Mouse (Mus musculus) CH12.LX (cell line): ENCODE results near the gene Aes. TPM values are rescaled to one million over a fixed set of nuclear protein-coding genes. Genes with fewer than 3 reads are reported as not detected.

Experiments
- DNase-seq: peaks from one replicate; pipeline ENCODE4 v3.0.0-alpha.2; 2013; ENCODE audit errors: extremely low read depth
- H3K27ac ChIP-seq: 2 replicates; pipeline ENCODE4 v1.5.1; 2012; ENCODE audit warnings: low read depth, mild to moderate bottlenecking, control low read depth, moderate library complexity; ENCODE audit not compliant: insufficient read depth
- H3K27me3 ChIP-seq: replicated peaks from 2 replicates; pipeline ENCODE3; 2012; ENCODE audit warnings: inconsistent platforms
- H3K36me3 ChIP-seq, 2 experiments: replicated peaks in 1 of 2; 2 replicates each; pipeline versions ENCODE3 to v1.6.1; 2012; ENCODE audit warnings: inconsistent platforms in 1 of 2, low read length in 1 of 2, mild to moderate bottlenecking in 1 of 2, mixed read lengths in 1 of 2, moderate library complexity in 1 of 2; ENCODE audit not compliant: control insufficient read depth in 1 of 2, insufficient read depth in 1 of 2
- H3K4me1 ChIP-seq, 2 experiments: 2 replicates each; pipeline ENCODE4 v1.6.1; 2012; ENCODE audit warnings: inconsistent platforms in 1 of 2, moderate library complexity in 1 of 2; ENCODE audit not compliant: insufficient read depth in 2 of 2, control insufficient read depth in 1 of 2
- H3K4me2 ChIP-seq: 2 replicates; pipeline ENCODE4 v1.6.1; 2012; ENCODE audit warnings: low read depth, mild to moderate bottlenecking, control low read depth; ENCODE audit not compliant: poor library complexity, insufficient read depth, severe bottlenecking
- H3K4me3 ChIP-seq, 3 experiments: fragments of 150-350 bp in 1 of 3; sonication (generic) in 1 of 3; replicated peaks in 1 of 3; 2 replicates each; pipeline versions ENCODE3 to v1.5.1; 2011 to 2012; ENCODE audit warnings: low read depth in 2 of 3, low read length in 2 of 3, mild to moderate bottlenecking in 2 of 3, moderate library complexity in 2 of 3, control low read depth in 1 of 3, improper control_type of control experiment in 1 of 3, inconsistent platforms in 1 of 3, mixed read lengths in 1 of 3; ENCODE audit not compliant: poor library complexity in 1 of 3
- H3K79me2 ChIP-seq: replicated peaks from 2 replicates; pipeline ENCODE4 v1.6.1; 2012; ENCODE audit warnings: mild to moderate bottlenecking, moderate library complexity; ENCODE audit not compliant: control insufficient read depth, poor library complexity, insufficient read depth, severe bottlenecking; ENCODE audit errors: extremely low read depth
- H3K9ac ChIP-seq: 2 replicates; pipeline ENCODE4 v1.6.1; 2012; ENCODE audit warnings: low read depth, mild to moderate bottlenecking, control low read depth, moderate library complexity; ENCODE audit not compliant: insufficient read depth
- H3K9me3 ChIP-seq: replicated peaks from 2 replicates; pipeline ENCODE3; 2012; ENCODE audit warnings: low read length, inconsistent platforms, mixed read lengths
- CTCF ChIP-seq, 2 experiments: IDR thresholded peaks in 1 of 2; conservative IDR thresholded peaks in 1 of 2; 2 replicates each; pipeline ENCODE4 v1.5.1; 2011 to 2012; ENCODE audit warnings: low read depth in 2 of 2, low read length in 2 of 2, improper control_type of control experiment in 1 of 2, inconsistent platforms in 1 of 2, mild to moderate bottlenecking in 1 of 2, moderate library complexity in 1 of 2
- ELF1 ChIP-seq: IDR thresholded peaks from 2 replicates; pipeline ENCODE4 v1.6.1; 2014; ENCODE audit warnings: low read depth, mild to moderate bottlenecking, inconsistent platforms, low read length, improper control_type of control experiment
- EP300 ChIP-seq: IDR thresholded peaks from 2 replicates; pipeline ENCODE4 v1.6.1; 2011; ENCODE audit warnings: low read length, improper control_type of control experiment
- ETS1 ChIP-seq: conservative IDR thresholded peaks from 2 replicates; pipeline ENCODE4 v1.6.1; 2012; ENCODE audit warnings: low read depth, mild to moderate bottlenecking, inconsistent platforms, low read length, improper control_type of control experiment, moderate library complexity
- KAT2A ChIP-seq: IDR thresholded peaks from 2 replicates; pipeline ENCODE4 v1.6.1; 2012; ENCODE audit warnings: low read length, improper control_type of control experiment, inconsistent platforms; ENCODE audit not compliant: insufficient replicate concordance
- MAZ ChIP-seq: IDR thresholded peaks from 2 replicates; pipeline ENCODE4 v1.6.1; 2012; ENCODE audit warnings: low read depth, mild to moderate bottlenecking, inconsistent platforms, low read length, improper control_type of control experiment, moderate library complexity
- POLR2A ChIP-seq: IDR thresholded peaks from 2 replicates; pipeline ENCODE4 v1.6.1; 2011; ENCODE audit warnings: low read depth, mild to moderate bottlenecking, improper control_type of control experiment, low read length
- POLR2AphosphoS2 ChIP-seq: IDR thresholded peaks from 2 replicates; pipeline ENCODE4 v1.6.1; 2011; ENCODE audit warnings: low read depth, low read length, improper control_type of control experiment
- RAD21 ChIP-seq: IDR thresholded peaks from 2 replicates; pipeline ENCODE4 v1.6.1; 2011; ENCODE audit warnings: low read depth, mild to moderate bottlenecking, low read length, improper control_type of control experiment, moderate library complexity
- ZKSCAN1 ChIP-seq: IDR thresholded peaks from 2 replicates; pipeline ENCODE4 v1.6.1; 2012; ENCODE audit warnings: low read depth, inconsistent platforms, low read length, improper control_type of control experiment, borderline replicate concordance
- dilution Hi-C: fragments of 300-500 bp; cut with MboI; formaldehyde crosslinking; loops from 2 replicates; pipeline ENCODE4 v1.14.3; 2020; ENCODE audit warnings: low sequenced_read_pairs; ENCODE audit not compliant: extremely low pct_unique_long_range_greater_than_20kb, extremely low pct_ligation_motif_present
- in situ Hi-C: fragments of 300-500 bp; cut with MboI; formaldehyde crosslinking; loops from 3 replicates; pipeline ENCODE4 v1.14.3; 2019; ENCODE audit warnings: low sequenced_read_pairs, low pct_ligation_motif_present, low pct_unique_long_range_greater_than_20kb, mixed read lengths
- polyA plus RNA-seq: library from polyadenylated mRNA; unstranded; fragments of >175 nt; gene quantifications from 2 replicates; pipeline ENCODE4 v1.2.1, GENCODE M21; 2012; ENCODE audit warnings: low read depth; ENCODE audit not compliant: insufficient read length
- total RNA-seq, 2 experiments: library from RNA; depleted of rRNA; stranded (reverse); fragments of 300-350 nt in 1 of 2; fragments of >200 nt in 1 of 2; gene quantifications; 2 replicates each; pipeline ENCODE4 v1.2.3; 2012 to 2014

Aes gene
- total and polyA plus RNA-seq, 3 experiments: 11.5 to 114 (median 25.1) TPM

- Histone ChIP-seq H3K27me3 (peaks cover 3% of the 10 kb centered on the region), H3K4me1 (no peaks in the 10 kb centered on the region), H3K79me2 (no peaks in the 10 kb centered on the region), H3K4me2 (no peak overlapping the region), H3K4me3 (no peak overlapping the region), H3K36me3 (peaks cover 6 to 23% of the 10 kb centered on the region in 2 experiments), H3K9ac (no peak overlapping the region), H3K9me3 (no peaks in the 10 kb centered on the region), H3K27ac (no peak overlapping the region)
- dilution Hi-C loops: no loop called here
- TF ChIP-seq ETS1 (no peak), ELF1 (no peak), POLR2AphosphoS2 (no peak), KAT2A (no peak), RAD21 (no peak), CTCF (conservative IDR thresholded peaks at IDR 0.05 in 1 of 2, IDR thresholded peaks at IDR 0.05 in 1 of 2; ENCODE audit: low read depth in 2 of 2, low read length in 2 of 2) (no peak), ZKSCAN1 (no peak), POLR2A (no peak)
- no peak for DNase-seq
- in situ Hi-C loops: no loop called here
Measured at GRCm38 (mm10) chr10:81612779-81613178, 53.5 kb downstream of the Aes start.

GRCm38 (mm10) chr10:81615486-81615885 is 56.2 kb downstream of the Aes start:
- no peaks in the 10 kb centered on the region for H3K79me2 ChIP-seq
- in situ Hi-C loops: no loop called here
- H3K4me2 ChIP-seq: no peak overlapping the region
- no peak overlapping the region for H3K9ac ChIP-seq
- H3K27me3 ChIP-seq: peaks cover 3% of the 10 kb centered on the region
- no peak for DNase-seq
- peaks cover 0 to 6% of the 10 kb centered on the region in 2 experiments for H3K36me3 ChIP-seq
- TF ChIP-seq EP300 (no peak), MAZ (no peak)
- no peak overlapping the region for H3K4me3 ChIP-seq
- no peaks in the 10 kb centered on the region for H3K4me1 ChIP-seq
- dilution Hi-C loops: no loop called here
- H3K27ac ChIP-seq: no peak overlapping the region
- H3K9me3 ChIP-seq: no peaks in the 10 kb centered on the region

Other genes starting within 250 kb of the Aes start
Only the 20 nearest of the 25 such genes appear.
- gene Mfsd12, start 202.0 kb upstream of the Aes start, total RNA-seq (2012; rRNA removed): 9.5 and 12.9 TPM in 2 replicates
- gene Mfsd12, start 202.0 kb upstream of the Aes start, total RNA-seq (2014; rRNA removed): 4.0 and 5.2 TPM in 2 replicates
- 7.4 and 8.7 TPM in 2 replicates for gene Mfsd12, start 202.0 kb upstream of the Aes start, polyA plus RNA-seq
- gene 4930404N11Rik, start 193.7 kb upstream of the Aes start, total RNA-seq (2012; rRNA removed): 5.2 and 7.2 TPM in 2 replicates
- 0.23 TPM in 1 of 2 replicates, not detected in the other for gene 4930404N11Rik, start 193.7 kb upstream of the Aes start, total RNA-seq (2014; rRNA removed)
- 2.2 and 2.7 TPM in 2 replicates for gene 4930404N11Rik, start 193.7 kb upstream of the Aes start, polyA plus RNA-seq
- gene Fzr1, start 181.0 kb upstream of the Aes start, total RNA-seq (2012; rRNA removed): 38.8 and 44.5 TPM in 2 replicates
- 29.5 and 33.1 TPM in 2 replicates for gene Fzr1, start 181.0 kb upstream of the Aes start, total RNA-seq (2014; rRNA removed)
- 67.7 and 75.4 TPM in 2 replicates for gene Fzr1, start 181.0 kb upstream of the Aes start, polyA plus RNA-seq
- 131 and 143 TPM in 2 replicates for gene Dohh, start 175.1 kb upstream of the Aes start, total RNA-seq (2012; rRNA removed)
- 81.7 and 83.0 TPM in 2 replicates for gene Dohh, start 175.1 kb upstream of the Aes start, total RNA-seq (2014; rRNA removed)
- gene Dohh, start 175.1 kb upstream of the Aes start, polyA plus RNA-seq: 78.2 and 93.5 TPM in 2 replicates
- gene Gm48551, start 175.0 kb upstream of the Aes start, total RNA-seq (2012; rRNA removed): 1.2 and 1.5 TPM in 2 replicates
- gene Gm48551, start 175.0 kb upstream of the Aes start, total RNA-seq (2014; rRNA removed): 0.96 and 1.0 TPM in 2 replicates
- 3.2 and 3.4 TPM in 2 replicates for gene Gm48551, start 175.0 kb upstream of the Aes start, polyA plus RNA-seq
- gene Gm48552, start 170.5 kb upstream of the Aes start, total RNA-seq (2012; rRNA removed): 0.29 and 1.1 TPM in 2 replicates
- 0.65 and 0.98 TPM in 2 replicates for gene Gm48552, start 170.5 kb upstream of the Aes start, total RNA-seq (2014; rRNA removed)
- gene Gm48552, start 170.5 kb upstream of the Aes start, polyA plus RNA-seq: 0.46 and 1.2 TPM in 2 replicates
- gene Smim24, start 166.4 kb upstream of the Aes start, total RNA-seq (2012; rRNA removed): 0.13 and 0.34 TPM in 2 replicates
- not detected in 2 replicates for gene Smim24, start 166.4 kb upstream of the Aes start, total RNA-seq (2014; rRNA removed)
- 0.64 TPM in 1 of 2 replicates, not detected in the other for gene Smim24, start 166.4 kb upstream of the Aes start, polyA plus RNA-seq
- 4.4 and 4.7 TPM in 2 replicates for gene Nfic, start 103.9 kb upstream of the Aes start, total RNA-seq (2012; rRNA removed)
- gene Nfic, start 103.9 kb upstream of the Aes start, total RNA-seq (2014; rRNA removed): 0.07 and 0.34 TPM in 2 replicates
- gene Nfic, start 103.9 kb upstream of the Aes start, polyA plus RNA-seq: 3.8 and 4.0 TPM in 2 replicates
- 0.08 and 0.17 TPM in 2 replicates for gene Celf5, start 76.8 kb upstream of the Aes start, total RNA-seq (2012; rRNA removed)
- gene Celf5, start 76.8 kb upstream of the Aes start, total RNA-seq (2014; rRNA removed): not detected in 2 replicates
- 0.07 and 0.12 TPM in 2 replicates for gene Celf5, start 76.8 kb upstream of the Aes start, polyA plus RNA-seq
- gene Ncln, start 63.1 kb upstream of the Aes start, total RNA-seq (2012; rRNA removed): 99.5 and 104 TPM in 2 replicates
- gene Ncln, start 63.1 kb upstream of the Aes start, total RNA-seq (2014; rRNA removed): 41.5 and 41.7 TPM in 2 replicates
- 80.5 and 89.5 TPM in 2 replicates for gene Ncln, start 63.1 kb upstream of the Aes start, polyA plus RNA-seq
- 0.25 and 0.30 TPM in 2 replicates for gene S1pr4, start 59.4 kb upstream of the Aes start, total RNA-seq (2012; rRNA removed)
- gene S1pr4, start 59.4 kb upstream of the Aes start, total RNA-seq (2014; rRNA removed): not detected in 2 replicates
- gene S1pr4, start 59.4 kb upstream of the Aes start, polyA plus RNA-seq: 0.16 and 0.19 TPM in 2 replicates
- 9.9 and 10.0 TPM in 2 replicates for gene Gna15, start 35.3 kb upstream of the Aes start, total RNA-seq (2012; rRNA removed)
- 5.2 and 5.5 TPM in 2 replicates for gene Gna15, start 35.3 kb upstream of the Aes start, total RNA-seq (2014; rRNA removed)
- gene Gna15, start 35.3 kb upstream of the Aes start, polyA plus RNA-seq: 4.9 and 5.2 TPM in 2 replicates
- gene Gna11, start 14.3 kb upstream of the Aes start, total RNA-seq (2012; rRNA removed): 7.2 and 9.0 TPM in 2 replicates
- gene Gna11, start 14.3 kb upstream of the Aes start, total RNA-seq (2014; rRNA removed): 4.1 and 4.3 TPM in 2 replicates
- 6.9 and 8.7 TPM in 2 replicates for gene Gna11, start 14.3 kb upstream of the Aes start, polyA plus RNA-seq
- gene Tle2, start 15.1 kb downstream of the Aes start, total RNA-seq (2012; rRNA removed): 0.30 TPM in 1 of 2 replicates, not detected in the other
- not detected in 2 replicates for gene Tle2, start 15.1 kb downstream of the Aes start, total RNA-seq (2014; rRNA removed)
- 0.29 TPM in 1 of 2 replicates, not detected in the other for gene Tle2, start 15.1 kb downstream of the Aes start, polyA plus RNA-seq
- 1.2 and 1.3 TPM in 2 replicates for gene Tle6, start 41.6 kb downstream of the Aes start, total RNA-seq (2012; rRNA removed)
- gene Tle6, start 41.6 kb downstream of the Aes start, total RNA-seq (2014; rRNA removed): 0.30 and 1.2 TPM in 2 replicates
- gene Tle6, start 41.6 kb downstream of the Aes start, polyA plus RNA-seq: 0.39 and 0.63 TPM in 2 replicates
- gene BC025920, start 46.8 kb downstream of the Aes start, total RNA-seq (2012; rRNA removed): 1.5 and 2.3 TPM in 2 replicates
- 1.4 and 1.7 TPM in 2 replicates for gene BC025920, start 46.8 kb downstream of the Aes start, total RNA-seq (2014; rRNA removed)
- gene BC025920, start 46.8 kb downstream of the Aes start, polyA plus RNA-seq: 1.6 and 2.3 TPM in 2 replicates
- 11.2 and 17.8 TPM in 2 replicates for gene Sirt6, start 68.3 kb downstream of the Aes start, total RNA-seq (2012; rRNA removed)
- gene Sirt6, start 68.3 kb downstream of the Aes start, total RNA-seq (2014; rRNA removed): 12.3 and 16.9 TPM in 2 replicates
- gene Sirt6, start 68.3 kb downstream of the Aes start, polyA plus RNA-seq: 34.6 and 36.4 TPM in 2 replicates
- gene Ankrd24, start 69.1 kb downstream of the Aes start, total RNA-seq (2012; rRNA removed): 3.2 and 4.2 TPM in 2 replicates
- 5.4 and 5.5 TPM in 2 replicates for gene Ankrd24, start 69.1 kb downstream of the Aes start, total RNA-seq (2014; rRNA removed)
- gene Ankrd24, start 69.1 kb downstream of the Aes start, polyA plus RNA-seq: 2.4 and 3.7 TPM in 2 replicates
- 3.2 and 3.4 TPM in 2 replicates for gene Gm10778, start 89.6 kb downstream of the Aes start, total RNA-seq (2012; rRNA removed)
- gene Gm10778, start 89.6 kb downstream of the Aes start, total RNA-seq (2014; rRNA removed): 7.1 and 7.9 TPM in 2 replicates
- gene Gm10778, start 89.6 kb downstream of the Aes start, polyA plus RNA-seq: 2.0 and 2.8 TPM in 2 replicates
- 5.0 and 7.0 TPM in 2 replicates for gene Zfp433, start 145.3 kb downstream of the Aes start, total RNA-seq (2012; rRNA removed)
- gene Zfp433, start 145.3 kb downstream of the Aes start, total RNA-seq (2014; rRNA removed): 9.6 and 10.2 TPM in 2 replicates
- 6.0 and 9.3 TPM in 2 replicates for gene Zfp433, start 145.3 kb downstream of the Aes start, polyA plus RNA-seq